Mouse (Mus musculus) cortical plate, adult 2 months (tissue): ENCODE results near the gene Cryga. TPM values are rescaled to one million over a fixed set of nuclear protein-coding genes. Genes with fewer than 3 reads are reported as not detected.
"Not testable (repeated sequence)": the region's sequence is repeated elsewhere in the genome, so short reads cannot be mapped to it uniquely, and the experiment has no call there.

ENCODE experiments used
- H3K27ac ChIP-seq: fragments of 200-500 bp; 2 replicates; pipeline ENCODE4 v1.5.1; 2012; ENCODE audit warnings: low read length, control low read depth, inconsistent platforms; ENCODE audit not compliant: insufficient read depth
- H3K4me1 ChIP-seq: fragments of 200-500 bp; 2 replicates; pipeline ENCODE4 v1.6.1; 2011; ENCODE audit warnings: low read length; ENCODE audit not compliant: control insufficient read depth, insufficient read depth
- H3K4me3 ChIP-seq: fragments of 200-500 bp; 2 replicates; pipeline ENCODE4 v1.5.1; 2011; ENCODE audit warnings: mild to moderate bottlenecking, low read length, control low read depth; ENCODE audit not compliant: insufficient read depth
- CTCF ChIP-seq: fragments of 200-500 bp; IDR thresholded peaks from 2 replicates; pipeline ENCODE4 v1.5.1; 2011; ENCODE audit warnings: mild to moderate bottlenecking, control low read depth, low read length; ENCODE audit not compliant: insufficient read depth; ENCODE audit errors: extremely low read depth
- POLR2A ChIP-seq: fragments of 200-500 bp; IDR thresholded peaks from 2 replicates; pipeline ENCODE4 v1.6.1; 2011; ENCODE audit warnings: mild to moderate bottlenecking, low read length, control low read depth; ENCODE audit not compliant: insufficient read depth; ENCODE audit errors: extremely low read depth
- polyA plus RNA-seq: library from polyadenylated mRNA; depleted of rRNA; stranded (reverse); fragments of >200 nt; gene quantifications from 2 replicates; pipeline ENCODE4 v1.2.3, GENCODE M21; 2012; rRNA removed

Gene Cryga
- polyA plus RNA-seq, 1 experiment: 1.1 TPM

DNA sequence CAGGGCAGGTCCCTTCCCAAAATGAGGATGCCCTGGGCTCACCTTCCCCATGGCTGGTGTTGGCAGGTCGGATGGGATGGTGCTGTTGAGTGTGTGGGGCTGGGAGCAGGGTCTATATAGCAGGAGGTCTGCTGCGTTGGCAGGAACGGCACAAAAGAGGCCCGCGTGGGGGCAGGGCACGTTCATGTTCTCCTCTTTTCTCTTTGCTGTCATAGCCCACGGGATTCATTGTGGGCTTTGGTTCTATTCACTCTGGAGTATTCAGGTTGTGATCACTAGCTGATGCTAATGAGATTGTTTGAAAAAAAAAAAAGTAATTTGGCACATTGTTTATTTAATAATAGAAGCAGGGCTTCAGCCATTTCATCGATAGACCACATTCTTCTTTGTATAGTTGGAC, 39.8 kb downstream of the Cryga start, which contains the start of gene Crygd:
Crygd (minus strand) TSS at position 101 of the 400 bp plus-strand sequence.
- Histone ChIP-seq H3K4me3 (no peak within 1 kb of the TSS), H3K4me1 (no peaks in the 10 kb centered on the region), H3K27ac (no peak within 1 kb of the TSS)
- TF ChIP-seq CTCF: no peak
- TF ChIP-seq POLR2A: no peak

DNA sequence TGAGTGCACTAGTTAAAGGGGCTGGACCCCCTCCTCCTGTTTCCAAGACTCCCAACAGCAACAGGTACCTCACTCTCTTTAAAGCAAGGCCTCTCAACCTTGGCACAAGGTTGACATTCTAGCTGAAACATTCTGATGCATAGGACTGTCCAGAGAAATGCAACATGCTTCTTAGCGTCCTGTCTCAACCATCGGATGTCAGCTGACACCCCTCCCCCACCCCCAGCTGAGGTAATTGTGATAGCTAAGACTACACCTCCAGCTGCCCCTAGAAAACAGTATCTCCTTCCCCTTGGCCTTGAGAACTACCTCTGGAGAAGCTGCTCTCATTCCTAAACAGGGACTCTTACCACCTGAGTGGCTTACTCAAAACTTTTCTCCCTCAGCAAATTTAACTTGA, 51.0 kb downstream of the Cryga start:
- no peak overlapping the region for H3K27ac ChIP-seq
- TF ChIP-seq POLR2A: no peak
- no peak for TF ChIP-seq CTCF
- H3K4me3 ChIP-seq: no peak overlapping the region
- no peaks in the 10 kb centered on the region for H3K4me1 ChIP-seq

DNA sequence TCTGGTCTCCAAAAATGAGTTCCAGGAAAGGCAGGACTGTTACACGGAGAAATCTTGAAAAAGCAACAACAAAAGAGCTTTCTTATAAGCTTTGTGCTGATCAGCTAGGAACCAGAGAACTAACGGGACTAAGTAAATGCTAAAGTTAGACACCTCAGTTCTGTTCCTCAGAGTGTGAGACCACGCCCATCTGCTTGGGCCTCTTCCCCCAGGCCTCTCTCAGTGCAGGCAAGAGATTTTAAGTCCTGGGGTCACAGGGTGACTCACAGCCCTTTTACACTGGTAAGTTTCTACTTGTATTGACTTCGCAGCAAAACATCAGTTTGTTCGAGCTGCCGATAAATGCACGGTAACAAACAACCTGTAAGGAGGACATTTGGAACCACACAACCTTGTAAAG, 51.5 kb downstream of the Cryga start:
- no peak overlapping the region for H3K4me3 ChIP-seq
- no peak overlapping the region for H3K27ac ChIP-seq
- no peak for TF ChIP-seq CTCF
- TF ChIP-seq POLR2A: no peak
- no peaks in the 10 kb centered on the region for H3K4me1 ChIP-seq

DNA sequence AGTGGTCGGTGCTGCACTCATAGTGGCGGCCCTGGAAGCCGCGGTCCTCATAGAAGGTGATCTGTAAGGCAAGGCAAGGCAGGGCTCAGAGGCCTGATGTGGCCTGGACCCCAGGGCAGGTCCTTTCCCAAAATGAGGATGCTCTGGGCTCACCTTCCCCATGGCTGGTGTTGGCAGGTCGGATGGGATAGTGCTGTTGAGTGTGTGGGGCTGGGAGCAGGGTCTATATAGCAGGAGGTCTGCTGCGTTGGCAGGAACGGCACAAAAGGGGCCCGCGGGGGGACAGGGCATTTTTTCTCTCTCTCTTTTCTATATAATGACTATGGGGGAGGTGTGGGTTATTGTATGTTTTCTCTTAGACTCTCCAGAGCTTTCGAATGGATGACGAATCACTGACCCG, 52.2 kb downstream of the Cryga start, which contains the start of gene Cryge:
Cryge (minus strand) TSS at position 198 of the 400 bp plus-strand sequence.
- not testable (repeated sequence) for H3K27ac ChIP-seq, H3K4me3 ChIP-seq, H3K4me1 ChIP-seq

Other genes with a start within 250 kb of the Cryga start
- gene Plekhm3, start 146.5 kb downstream of the Cryga start, polyA plus RNA-seq: 15.2 and 15.4 TPM in 2 replicates
- not detected in 2 replicates for gene Akr1cl, start 70.6 kb downstream of the Cryga start, polyA plus RNA-seq
- gene Cryge, start 52.2 kb downstream of the Cryga start, polyA plus RNA-seq: not detected in 2 replicates
- not detected in 2 replicates for gene Crygd, start 39.9 kb downstream of the Cryga start, polyA plus RNA-seq
- gene Crygc, start 29.7 kb downstream of the Cryga start, polyA plus RNA-seq: not detected in 2 replicates
- gene Crygb, start 21.1 kb downstream of the Cryga start, polyA plus RNA-seq: not detected in 2 replicates
- 0.83 and 1.7 TPM in 2 replicates for gene Gm28845, start 16.2 kb upstream of the Cryga start, polyA plus RNA-seq
- gene D630023F18Rik, start 19.8 kb upstream of the Cryga start, polyA plus RNA-seq: 4.7 and 6.8 TPM in 2 replicates
- gene Idh1, start 83.1 kb upstream of the Cryga start, polyA plus RNA-seq: 36.7 and 37.6 TPM in 2 replicates
- gene Pikfyve, start 83.3 kb upstream of the Cryga start, polyA plus RNA-seq: 13.2 and 13.5 TPM in 2 replicates
- gene Pth2r, start 178.7 kb upstream of the Cryga start, polyA plus RNA-seq: 1.1 and 1.3 TPM in 2 replicates